Mouse (Mus musculus) spleen, adult 2 months (tissue): ENCODE results near the gene Ap1b1.

Source experiments
- CTCF ChIP-seq: fragments of 200-500 bp; IDR thresholded peaks from 2 replicates; pipeline ENCODE4 v1.5.1; 2011; ENCODE audit warnings: mild to moderate bottlenecking, inconsistent platforms; ENCODE audit not compliant: insufficient read depth, insufficient read length, insufficient replicate concordance; ENCODE audit errors: extremely low read depth
- POLR2A ChIP-seq: fragments of 200-500 bp; IDR thresholded peaks from 2 replicates; pipeline ENCODE4 v1.6.1; 2011; ENCODE audit warnings: low read depth, low read length, inconsistent platforms

- TF ChIP-seq CTCF (no peak), POLR2A (no peak)
Measured at GRCm38 (mm10) chr11:4974376-4975122, 12.1 kb upstream of the Ap1b1 start.
